8 mouse cellular contexts compared by ENCODE assay signal in the genomic region with DNA sequence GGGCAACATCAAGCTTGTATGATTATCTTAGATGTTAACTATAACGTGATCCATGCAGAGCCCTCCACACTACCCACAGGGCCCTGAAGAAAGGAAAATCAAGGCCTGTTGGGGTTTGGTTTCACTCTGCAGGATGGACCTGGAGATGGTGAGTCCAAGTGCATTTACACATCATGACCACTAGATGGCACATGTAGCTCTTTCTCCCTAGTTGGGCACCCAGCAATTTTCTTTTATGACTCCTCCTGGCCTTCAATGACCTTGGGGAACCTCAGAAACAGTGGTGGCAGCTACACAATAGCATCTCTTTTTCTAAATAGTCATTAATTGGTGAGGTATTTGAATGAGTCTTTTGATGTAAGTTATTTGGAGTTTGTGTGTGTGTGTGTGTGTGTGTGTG.
A peak's percentile ranks its signal among the peaks of the same experiment; 100 is the strongest.
DNase-seq lines count a peak whose midpoint lies in the region; ATAC-seq and TF ChIP-seq lines count a peak whose summit lies in the region.

No protein-coding gene starts in this region.

- no peak overlapping the region for H3K9ac ChIP-seq in forebrain, postnatal 0 days
- no peak overlapping the region for H3K9ac ChIP-seq in forebrain, embryonic 13.5 days

- H3K4me2 ChIP-seq in forebrain, postnatal 0 days (ENCODE audit: low read depth), result no peak overlapping the region
- no peak overlapping the region for H3K4me2 ChIP-seq in forebrain, embryonic 13.5 days

- no peaks in the 10 kb centered on the region for H3K9me3 ChIP-seq in forebrain, postnatal 0 days (ENCODE audit: low read length)
- H3K9me3 ChIP-seq in forebrain, embryonic 13.5 days (replicated peaks), result no peaks in the 10 kb centered on the region

- 89% methylated on average over 1 of the region's 1 CpGs for WGBS in forebrain, postnatal 0 days
- WGBS in forebrain, embryonic 13.5 days, result 72% methylated on average over 1 of the region's 1 CpGs

- H3K4me3 ChIP-seq in forebrain, postnatal 0 days (ENCODE audit: low read depth, low read length), result no peak overlapping the region
- no peak overlapping the region for H3K4me3 ChIP-seq in forebrain, embryonic 13.5 days

- H3K27me3 ChIP-seq in forebrain, postnatal 0 days (ENCODE audit: insufficient read depth, low read length), result no peaks in the 10 kb centered on the region
- no peaks in the 10 kb centered on the region for H3K27me3 ChIP-seq in forebrain, embryonic 13.5 days

- DNase-seq in forebrain, postnatal 0 days, result peak; percentile 35
- peak; percentile 46 for DNase-seq in thymus, postnatal 0 days (ENCODE audit: low spot score)
- no peak for DNase-seq in thymus, adult 18-20 months
- DNase-seq in retina, postnatal 1 day, result peak; percentile 56
- DNase-seq in left cerebral cortex, adult 11 months (ENCODE audit: low spot score), result no peak
- no peak for DNase-seq in testis, postnatal 14 days (ENCODE audit: low spot score)

- TF ChIP-seq CTCF in forebrain, postnatal 0 days (IDR thresholded peaks at IDR 0.05; ENCODE audit: low read depth), result peak; percentile 68

- no peak for ATAC-seq in forebrain, postnatal 0 days
- no peak; the same call in 1 of the 2 replicates for ATAC-seq in forebrain, embryonic 13.5 days
- peak; percentile 70 for ATAC-seq in erythroid progenitor cell, adult 5-6 weeks (replicated peaks; ENCODE audit: low FRiP score, poor library complexity, severe bottlenecking)

- no peak overlapping the region for H3K27ac ChIP-seq in forebrain, postnatal 0 days (ENCODE audit: low read depth, low read length)
- H3K27ac ChIP-seq in forebrain, embryonic 13.5 days, result no peak overlapping the region

- H3K36me3 ChIP-seq in forebrain, postnatal 0 days (ENCODE audit: insufficient read depth), result no peaks in the 10 kb centered on the region
- no peaks in the 10 kb centered on the region for H3K36me3 ChIP-seq in forebrain, embryonic 13.5 days (ENCODE audit: poor library complexity, severe bottlenecking)

- no peaks in the 10 kb centered on the region for H3K4me1 ChIP-seq in forebrain, postnatal 0 days (ENCODE audit: insufficient read depth)
- no peaks in the 10 kb centered on the region for H3K4me1 ChIP-seq in forebrain, embryonic 13.5 days

Comparison
In these comparisons a context has a peak if more than half of its experiments do, and no peak if none do; other contexts are left out.
1. DNase-seq: peak in forebrain, postnatal 0 days (single experiment), thymus, postnatal 0 days (single experiment) and retina, postnatal 1 day (single experiment); none in thymus, adult 18-20 months (0 of 2), left cerebral cortex, adult 11 months (single experiment) and testis, postnatal 14 days (single experiment).